Mouse (Mus musculus): ENCODE data around the gene Coro1c. TPM values are rescaled to one million over a fixed set of nuclear protein-coding genes. Genes with fewer than 3 reads are reported as not detected.

Gene Coro1c
- total RNA-seq (2021), result 10 to 100 TPM; 34.5 to 35.2 TPM

DNA sequence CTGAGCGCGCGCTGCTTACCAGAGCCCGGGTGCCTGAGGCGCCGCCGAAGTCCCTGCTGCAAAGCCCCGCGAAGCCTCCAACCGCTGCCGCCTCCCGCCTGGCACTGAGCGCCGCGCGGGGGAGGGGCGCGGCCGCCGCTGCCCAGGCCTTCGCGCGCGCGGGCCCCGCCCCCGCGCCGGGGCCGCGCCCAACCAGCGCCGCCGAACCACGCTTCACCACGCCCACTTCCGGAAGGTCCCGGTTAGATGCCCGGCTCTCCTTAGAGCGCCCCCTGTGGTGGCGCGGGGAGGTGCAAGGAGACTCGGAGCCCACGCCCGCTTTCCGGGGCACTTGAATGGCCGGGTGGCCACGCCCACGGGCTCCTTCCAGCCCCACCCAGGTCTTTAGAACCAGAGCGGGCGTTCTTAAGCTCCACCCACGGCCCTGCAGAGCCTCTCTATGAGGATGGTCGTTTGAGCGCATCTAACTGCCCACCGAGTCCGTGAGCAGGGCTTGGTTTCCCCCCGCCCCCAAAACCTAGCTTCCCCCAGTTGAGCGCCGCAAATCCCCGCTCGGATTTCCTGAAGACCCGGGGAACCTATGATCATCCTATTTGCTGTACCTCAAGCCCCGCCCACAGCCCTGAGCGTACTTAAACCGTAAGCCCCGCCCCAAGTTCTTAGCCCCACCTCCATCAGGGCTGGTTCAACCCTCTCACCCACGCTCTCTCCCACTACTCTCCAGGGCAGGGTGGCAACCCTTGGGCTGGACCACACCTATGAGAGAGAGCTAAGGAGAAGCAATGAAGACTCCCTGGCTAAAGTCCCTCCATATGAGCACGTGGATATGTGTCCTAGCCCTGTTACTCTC, at the start of gene Coro1c:
Gene Coro1c (minus strand): TSS at position 167 of the 850 bp plus-strand sequence.
- peak; percentile 98 for DNase-seq (ENCODE audit: low spot score)

GRCm38 (mm10) chr5:113956510-113956909, 48.0 kb upstream of the Coro1c start:
- DNase-seq (ENCODE audit: low spot score), result peak; percentile 50
- intact Hi-C loops (cut with DNase I), result loop anchor here (1.0 to 5.0 kb wide), 2 partner anchors 89 to 146 kb away; no protein-coding TSS in a partner anchor

More for the DNA sequence above, at the start of gene Coro1c:
- intact Hi-C loops (cut with DNase I), result loop anchor here (5.0 kb wide), 1 partner anchor 37 kb away; no protein-coding TSS in a partner anchor

- no peak for DNase-seq (ENCODE audit: low spot score)
- intact Hi-C loops (cut with DNase I), result loop anchor here (1.0 to 5.0 kb wide), 2 partner anchors 90 to 147 kb away; no protein-coding TSS in a partner anchor
These were observed 47.1 kb upstream of the Coro1c start for GRCm38 (mm10) chr5:113955691-113956090.

DNA sequence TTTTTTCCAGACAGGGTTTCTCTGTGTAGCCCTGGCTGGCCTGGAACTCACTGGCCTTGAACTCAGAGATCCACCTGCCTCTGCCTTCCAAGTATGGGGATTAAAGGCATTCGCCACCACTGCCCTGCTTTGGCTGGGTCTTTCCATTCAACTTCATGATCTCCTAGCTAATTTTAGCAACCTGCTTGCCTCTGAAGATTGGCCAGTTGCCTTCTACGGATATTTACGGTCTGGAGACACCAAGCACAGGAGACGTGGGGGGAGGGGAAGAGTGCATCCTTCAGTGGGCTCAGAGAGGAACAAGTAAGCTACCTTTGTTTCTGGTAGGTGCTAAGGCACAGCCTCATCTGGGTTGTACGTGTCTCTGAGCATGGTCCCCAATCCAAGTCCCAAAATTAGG, 46.7 kb upstream of the Coro1c start:
- no peak for DNase-seq (ENCODE audit: low spot score)
- intact Hi-C loops (cut with DNase I), result loop anchor here (5.0 kb wide), 1 partner anchor 147 kb away; no protein-coding TSS in a partner anchor

DNA sequence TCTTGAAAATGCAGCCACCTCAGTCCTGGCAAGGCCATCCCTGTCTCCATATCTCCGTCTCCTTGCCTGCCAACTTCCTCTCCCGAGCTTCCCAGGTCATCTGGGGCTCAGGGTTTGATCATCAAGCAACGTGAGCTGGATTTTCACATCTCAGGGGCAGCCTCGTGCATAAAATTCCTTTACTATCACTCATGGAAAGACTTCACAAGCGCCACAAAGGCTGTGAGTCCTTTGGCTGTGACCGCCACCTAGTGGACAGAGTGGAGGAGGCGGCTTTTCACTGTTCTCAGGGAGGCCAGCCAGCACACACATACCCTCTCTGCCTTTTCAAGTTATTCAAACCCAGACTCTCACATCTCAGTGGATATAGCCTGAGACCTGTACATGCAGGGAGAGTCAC, 45.9 kb upstream of the Coro1c start:
- intact Hi-C loops (cut with DNase I), result loop anchor here (1.0 to 5.0 kb wide), 2 partner anchors 100 to 182 kb away; partner anchors contain the start of genes Iscu and Sart3
- DNase-seq (ENCODE audit: low spot score), result peak; percentile 72

- intact Hi-C loops (cut with DNase I), result loop anchor here (5.0 kb wide), 1 partner anchor 180 kb away; the partner anchor contains the start of genes Iscu and Sart3
- DNase-seq (ENCODE audit: low spot score), result no peak
These were observed 44.0 kb upstream of the Coro1c start for GRCm38 (mm10) chr5:113952519-113952918.

DNA sequence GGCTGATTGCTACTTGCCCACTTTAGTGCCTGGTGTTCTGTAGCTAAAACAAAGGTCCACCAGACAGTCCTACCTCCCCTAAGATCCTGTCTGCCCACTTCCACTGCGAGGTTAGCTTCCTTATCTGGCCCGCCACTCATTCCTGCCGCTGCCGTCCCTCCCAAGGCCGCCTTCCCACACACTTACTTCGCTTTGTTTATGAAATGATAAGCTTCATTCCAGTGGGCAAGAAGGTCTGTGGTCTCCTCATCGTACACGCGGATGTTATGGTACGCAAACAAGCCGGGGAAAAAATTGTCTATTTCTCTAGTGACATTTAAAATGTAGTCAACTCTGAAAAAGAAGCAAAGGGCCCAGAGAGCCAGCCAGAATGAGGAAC, 43.1 kb upstream of the Coro1c start:
- DNase-seq (ENCODE audit: low spot score), result no peak
- intact Hi-C loops (cut with DNase I), result loop anchor here (5.0 kb wide), 1 partner anchor 179 kb away; the partner anchor contains the start of genes Iscu and Sart3

DNA sequence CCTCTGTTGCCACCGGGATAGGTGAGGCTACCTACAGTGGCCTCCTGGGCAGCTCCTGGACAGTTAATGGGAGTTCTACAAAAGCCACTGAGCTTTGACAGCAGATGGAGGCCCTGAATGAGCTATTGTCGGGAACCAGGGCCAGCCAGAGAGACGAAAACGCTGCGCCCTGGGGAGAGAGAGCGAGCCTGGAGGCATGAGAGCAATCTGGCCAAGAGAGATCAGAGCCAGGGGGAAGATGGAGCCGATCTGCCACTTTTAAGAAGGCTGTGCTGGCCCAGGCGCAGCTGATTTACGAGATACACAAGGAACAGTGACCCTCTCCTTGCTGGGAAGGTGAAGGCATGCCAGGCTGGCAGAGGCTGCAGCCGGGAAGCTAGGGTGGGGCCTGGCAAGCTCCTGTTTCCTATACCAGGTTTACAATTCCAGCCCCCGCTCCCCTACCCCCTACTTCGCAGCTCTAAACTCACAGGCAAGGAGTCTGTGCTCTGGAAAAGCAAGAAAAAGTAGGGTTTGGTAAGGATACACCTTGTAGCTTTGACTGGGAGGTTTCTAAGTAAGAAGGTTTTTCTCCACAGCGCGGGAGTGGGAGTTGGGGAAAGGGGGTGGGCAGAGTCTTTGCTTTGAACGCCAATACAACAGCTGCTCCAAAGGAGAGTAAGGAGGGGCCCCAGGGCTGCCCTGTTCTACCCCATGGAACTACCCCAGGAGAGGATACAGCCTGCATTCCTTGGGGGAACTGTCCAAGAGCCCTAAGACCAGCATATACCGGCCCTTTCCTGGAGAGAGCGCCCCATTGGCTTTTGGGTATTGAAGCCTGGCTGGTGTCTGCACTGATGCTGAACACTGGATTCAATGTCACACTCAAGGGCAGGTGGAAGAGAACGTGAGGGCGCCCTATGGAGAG, 42.5 kb upstream of the Coro1c start:
- DNase-seq (ENCODE audit: low spot score), result no peak
- intact Hi-C loops (cut with DNase I), result loop anchor here (5.0 kb wide), 1 partner anchor 179 kb away; the partner anchor contains the start of genes Iscu and Sart3

- no peak for DNase-seq (ENCODE audit: low spot score)
- intact Hi-C loops (cut with DNase I), result loop anchor here (5.0 kb wide), 1 partner anchor 178 kb away; the partner anchor contains the start of genes Iscu and Sart3
These were observed 41.6 kb upstream of the Coro1c start for GRCm38 (mm10) chr5:113950133-113950532.

DNA sequence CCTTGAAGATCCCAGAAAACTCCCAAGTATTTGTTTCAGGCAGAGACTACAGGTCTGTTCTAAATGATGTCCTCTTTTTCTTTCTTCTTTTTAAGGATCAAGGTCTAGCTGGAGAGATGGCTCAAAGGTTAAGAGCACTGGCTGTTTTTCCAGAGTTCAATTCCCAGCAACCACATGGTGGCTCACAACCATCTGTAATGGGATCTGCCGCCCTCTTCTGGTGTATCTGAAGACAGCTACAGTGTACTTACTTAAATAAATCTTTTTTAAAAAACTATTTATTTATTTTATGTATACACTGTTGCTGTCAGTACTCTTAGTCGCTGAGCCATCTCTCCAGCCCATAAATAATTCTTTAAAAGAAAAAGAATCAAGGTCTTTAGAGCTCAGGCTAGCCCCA, 38.7 kb upstream of the Coro1c start:
- no peak for DNase-seq (ENCODE audit: low spot score)
- intact Hi-C loops (cut with DNase I), result no loop called here

- no peak for DNase-seq (ENCODE audit: low spot score)
- intact Hi-C loops (cut with DNase I), result no loop called here
These were observed 36.6 kb upstream of the Coro1c start for GRCm38 (mm10) chr5:113945126-113945525.

GRCm38 (mm10) chr5:113943328-113943727, 34.8 kb upstream of the Coro1c start:
- intact Hi-C loops (cut with DNase I), result no loop called here
- DNase-seq (ENCODE audit: low spot score), result no peak

DNA sequence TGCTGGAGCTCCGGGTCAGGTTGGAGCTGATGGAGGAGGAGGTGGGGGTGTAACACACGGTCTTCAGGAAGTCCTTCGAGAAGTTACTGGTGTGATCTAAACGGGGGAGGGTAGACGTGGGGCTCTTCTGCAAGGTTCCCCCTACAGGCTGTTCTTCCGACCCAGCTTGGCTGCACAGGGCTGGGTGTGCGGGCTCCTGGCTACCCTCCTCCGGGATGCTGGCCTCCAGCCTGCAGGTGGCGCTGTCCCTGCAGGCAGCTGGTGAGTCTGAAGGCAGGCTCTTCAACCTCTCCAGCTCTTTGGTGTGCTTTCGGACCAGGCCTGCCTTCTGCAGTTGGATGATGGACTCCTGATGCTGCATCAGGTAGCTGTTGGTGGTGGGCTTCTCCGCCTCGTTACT, 34.0 kb upstream of the Coro1c start:
- DNase-seq (ENCODE audit: low spot score), result no peak
- intact Hi-C loops (cut with DNase I), result no loop called here

GRCm38 (mm10) chr5:113939263-113939900, 30.8 kb upstream of the Coro1c start:
- no peak for DNase-seq (ENCODE audit: low spot score)
- intact Hi-C loops (cut with DNase I), result no loop called here

DNA sequence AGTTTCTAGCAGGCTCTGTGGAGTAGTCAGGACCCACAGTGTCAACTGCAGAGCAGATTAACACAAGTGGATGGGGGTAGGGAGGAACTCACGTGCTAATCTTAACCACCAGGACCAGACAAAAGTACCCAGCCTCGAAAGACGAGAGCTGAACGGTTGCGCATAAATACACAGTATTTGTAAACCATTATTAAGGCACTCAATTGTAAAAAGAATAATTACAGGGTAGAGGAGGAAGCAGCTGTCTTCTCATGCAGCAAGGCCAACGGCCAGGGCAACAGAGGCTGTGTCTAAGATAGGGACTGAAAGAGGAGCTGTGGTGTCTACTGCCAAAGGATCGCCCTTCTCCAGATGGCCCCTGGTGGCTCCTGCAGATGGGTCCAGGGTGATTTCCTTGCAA, 29.1 kb upstream of the Coro1c start:
- no peak for DNase-seq (ENCODE audit: low spot score)
- intact Hi-C loops (cut with DNase I), result no loop called here

DNA sequence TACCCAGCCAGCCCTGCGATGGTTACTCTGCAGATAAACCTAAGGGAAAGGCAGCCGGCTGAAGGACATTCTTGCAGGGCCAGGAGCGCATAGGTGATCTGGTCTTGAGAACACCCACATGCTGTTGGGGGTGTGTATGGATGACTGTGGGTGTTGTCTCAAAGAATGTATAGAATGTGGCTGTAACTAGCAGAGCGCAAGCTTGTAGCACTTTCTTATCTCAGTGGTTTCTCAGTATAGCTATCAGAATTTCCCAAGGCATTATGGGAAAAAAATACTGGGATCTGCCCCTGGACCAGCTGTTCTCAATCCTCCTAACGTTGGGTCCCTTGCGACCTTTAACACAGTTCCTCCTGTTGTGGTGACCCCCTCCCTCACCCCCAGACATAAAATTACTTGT, 25.3 kb upstream of the Coro1c start:
- DNase-seq (ENCODE audit: low spot score), result no peak
- intact Hi-C loops (cut with DNase I), result no loop called here

DNA sequence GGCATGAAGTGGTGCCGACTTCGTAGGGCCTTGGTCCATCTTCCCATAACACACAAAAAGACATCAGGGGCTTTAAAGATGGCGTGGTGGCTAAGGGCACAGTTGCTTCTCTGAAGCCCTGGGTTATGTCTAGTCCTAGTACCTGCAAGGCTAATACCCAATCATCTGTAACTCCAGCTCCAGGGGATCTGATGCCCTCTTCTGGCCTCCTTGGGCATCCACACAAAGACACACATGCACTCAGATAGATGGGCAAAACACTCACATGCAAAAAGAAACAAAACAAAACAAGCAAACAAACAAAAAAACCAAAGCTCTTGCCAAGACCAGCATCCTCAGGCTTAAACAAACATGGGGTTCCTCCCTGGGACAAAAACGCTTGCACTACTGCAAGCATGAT, 24.9 kb upstream of the Coro1c start:
- no peak for DNase-seq (ENCODE audit: low spot score)
- intact Hi-C loops (cut with DNase I), result no loop called here

DNA sequence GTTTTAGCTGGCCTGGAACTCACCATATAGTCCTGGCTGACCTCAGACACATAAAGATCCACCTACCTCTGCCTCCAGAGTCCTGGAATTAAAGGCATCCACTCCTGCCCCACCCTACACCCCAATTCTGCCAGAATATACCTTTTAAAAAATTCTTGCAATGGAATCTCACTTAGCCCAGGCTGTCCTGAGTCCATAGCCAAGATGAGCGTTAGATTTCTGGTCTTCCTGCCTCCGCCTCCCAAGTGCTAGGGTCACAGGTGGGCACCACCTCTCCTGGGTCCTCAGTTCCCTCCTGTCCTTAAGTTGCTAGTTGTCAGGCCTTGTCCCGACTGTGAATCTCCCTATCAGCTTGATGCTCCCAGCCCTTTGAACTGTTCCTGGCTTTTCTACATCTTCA, 23.8 kb upstream of the Coro1c start:
- intact Hi-C loops (cut with DNase I), result no loop called here
- no peak for DNase-seq (ENCODE audit: low spot score)
